Mouse (Mus musculus) adrenal gland, adult 8-10 months (tissue): ENCODE measurements at regions not wholly inside any gene's neighbourhood (a gene's known extent, or its start where the extent isn't known, plus 50 kb on each side); places are given as distances from the start of the nearest gene placed in this dataset.

ENCODE experiments used
- DNase-seq: peaks from one replicate; pipeline ENCODE4 v3.0.0; 2022

- peak; percentile 66 for DNase-seq
Measured at GRCm38 (mm10) chr7:115300241-115300640, 556.7 kb downstream of the Insc start.

DNA sequence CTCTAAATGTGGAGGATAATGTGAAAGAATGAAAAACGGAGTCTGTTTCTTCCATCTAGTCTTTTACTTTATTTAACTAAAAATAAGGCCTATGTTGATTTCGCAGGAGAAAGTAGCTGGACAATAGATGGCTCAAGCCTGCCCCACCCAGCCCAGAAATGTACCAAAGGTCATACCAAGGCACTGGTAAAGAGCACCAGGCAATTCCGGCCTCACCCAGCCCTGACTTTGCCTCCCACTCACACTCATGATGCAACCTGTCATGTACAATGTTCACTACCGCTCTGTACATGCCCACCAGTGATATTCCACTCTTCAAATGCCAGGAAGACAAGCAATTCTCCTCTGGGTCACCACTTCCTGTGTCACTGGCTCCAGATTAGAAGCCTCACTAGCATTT is 564.9 kb downstream of the Insc start:
- no peak for DNase-seq

- peak; percentile 67 for DNase-seq
Measured at GRCm38 (mm10) chr7:115310400-115311225, 567.1 kb downstream of the Insc start.

DNA sequence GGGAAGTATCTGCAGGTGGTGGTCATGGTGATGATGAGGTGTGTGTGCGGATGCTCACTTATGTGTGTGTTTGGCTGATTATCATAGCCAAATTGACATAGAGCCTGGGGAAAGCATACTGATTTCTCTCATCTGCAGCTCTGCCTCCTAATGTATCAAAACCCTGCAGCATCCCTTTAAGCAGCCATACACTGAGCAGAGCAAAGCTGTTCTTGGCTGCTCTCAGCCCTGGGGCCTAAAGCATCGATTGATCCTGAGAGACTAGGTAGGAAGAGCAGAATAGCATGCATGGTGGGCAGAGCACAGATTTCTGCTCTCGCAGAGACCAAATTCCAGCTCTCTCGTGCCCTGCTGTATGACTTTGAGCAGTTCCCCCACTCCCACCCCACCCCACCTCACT is 576.0 kb downstream of the Insc start:
- no peak for DNase-seq

DNA sequence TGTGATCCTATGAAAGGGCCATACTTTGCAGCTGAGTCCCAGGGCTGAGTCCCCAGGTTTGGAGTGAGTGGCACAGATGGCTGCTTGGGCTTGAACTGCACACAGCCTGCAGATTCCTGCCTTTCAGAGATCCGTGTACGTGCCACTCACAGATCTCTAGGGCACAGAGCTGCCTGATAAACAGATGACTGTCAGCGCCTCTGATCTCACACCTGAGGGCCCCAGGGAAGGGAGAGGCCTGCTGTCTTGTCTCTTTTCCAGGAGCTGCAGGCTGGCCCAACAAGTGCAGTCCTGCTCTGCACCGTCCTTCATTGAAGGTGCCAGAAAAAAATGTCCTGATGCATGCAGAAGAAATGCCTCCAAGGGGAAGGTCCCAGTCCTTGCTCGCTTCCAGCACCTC is 579.5 kb downstream of the Insc start:
- no peak for DNase-seq

GRCm38 (mm10) chr7:115328300-115328699 is 584.8 kb downstream of the Insc start:
- no peak for DNase-seq

GRCm38 (mm10) chr7:115331698-115332097 is 588.2 kb downstream of the Insc start:
- no peak for DNase-seq

- DNase-seq = peak; percentile 46
Measured at GRCm38 (mm10) chr7:115333046-115333577, 589.6 kb downstream of the Insc start.

DNA sequence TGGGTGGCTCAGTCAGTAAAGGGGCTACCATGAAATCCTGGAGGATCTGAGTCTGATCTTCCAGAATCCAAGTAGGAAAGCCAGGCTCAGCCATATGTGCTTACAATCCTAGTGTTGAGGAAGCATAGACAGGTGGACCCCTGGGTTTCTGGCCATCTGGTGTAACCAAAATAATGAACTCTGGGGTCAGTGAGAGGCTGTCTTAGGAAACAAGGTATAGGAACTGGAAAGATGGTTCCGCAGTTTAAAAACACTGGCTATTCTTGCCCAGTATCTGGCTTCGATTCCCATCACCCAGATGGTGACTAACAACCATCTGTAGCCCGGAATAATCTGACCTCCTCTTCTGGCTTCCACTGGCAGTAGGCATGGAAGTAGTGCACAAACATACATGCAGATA is 591.6 kb downstream of the Insc start:
- no peak for DNase-seq

- no peak for DNase-seq
Measured at GRCm38 (mm10) chr7:115340155-115340554, 596.7 kb downstream of the Insc start.

DNA sequence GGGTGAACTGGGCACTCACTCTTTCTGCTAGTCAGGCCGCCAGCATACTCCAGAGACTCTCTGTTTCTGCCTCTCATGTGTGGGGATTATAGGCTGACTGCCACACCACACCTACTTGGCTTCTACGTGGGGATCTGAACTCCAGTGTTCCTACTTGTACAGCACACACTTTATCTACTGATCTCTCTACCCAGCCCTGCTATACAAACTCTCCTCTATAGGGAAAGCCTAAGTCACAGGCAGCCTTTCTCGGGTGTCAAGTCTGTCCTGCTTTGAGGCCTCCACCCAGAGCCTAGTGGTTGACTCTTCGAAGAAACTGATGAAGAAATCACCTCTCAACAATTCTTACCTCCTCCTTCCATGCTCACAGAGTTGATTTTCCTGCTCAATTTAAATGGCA is 597.5 kb downstream of the Insc start:
- no peak for DNase-seq

- no peak for DNase-seq
Measured at GRCm38 (mm10) chr7:115345749-115346148, 602.3 kb downstream of the Insc start.

DNA sequence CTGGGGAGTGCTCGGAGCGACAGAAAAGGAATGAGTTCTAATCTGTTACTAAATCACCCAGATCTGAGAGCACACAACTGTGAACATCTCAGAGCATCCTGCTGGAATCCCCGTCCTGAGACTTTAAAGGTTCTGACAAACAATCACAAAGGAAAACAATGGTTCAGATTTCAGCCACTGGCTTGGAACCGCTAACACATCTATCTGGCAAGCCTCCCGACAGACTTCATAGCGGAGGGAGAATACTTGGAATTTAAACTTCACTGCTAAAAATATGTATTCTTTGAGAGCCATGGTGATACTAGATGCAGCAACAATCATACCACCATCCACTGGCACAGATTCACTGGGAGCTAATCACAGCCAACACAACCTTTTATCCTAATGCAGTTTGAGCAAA is 615.2 kb downstream of the Insc start:
- DNase-seq = no peak

DNA sequence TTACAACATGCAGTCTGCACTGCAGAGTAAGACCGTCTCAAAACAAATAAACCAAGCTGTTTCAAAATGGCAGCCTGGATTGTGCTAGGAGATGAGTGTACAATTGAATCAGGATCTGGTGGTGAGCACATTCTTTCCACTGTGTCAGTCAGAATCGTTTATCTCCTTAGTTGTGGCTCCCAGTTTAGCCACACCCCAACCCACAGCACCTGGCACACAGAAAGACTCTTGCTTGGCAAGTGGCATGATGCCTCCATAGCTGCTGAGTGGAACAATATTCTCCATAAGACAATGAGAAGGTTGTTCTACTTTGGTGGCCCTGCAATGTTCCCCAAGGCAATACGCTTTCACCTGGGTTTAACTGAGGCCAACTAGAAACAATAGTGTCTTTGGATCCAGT is 616.6 kb downstream of the Insc start:
- DNase-seq = no peak

DNA sequence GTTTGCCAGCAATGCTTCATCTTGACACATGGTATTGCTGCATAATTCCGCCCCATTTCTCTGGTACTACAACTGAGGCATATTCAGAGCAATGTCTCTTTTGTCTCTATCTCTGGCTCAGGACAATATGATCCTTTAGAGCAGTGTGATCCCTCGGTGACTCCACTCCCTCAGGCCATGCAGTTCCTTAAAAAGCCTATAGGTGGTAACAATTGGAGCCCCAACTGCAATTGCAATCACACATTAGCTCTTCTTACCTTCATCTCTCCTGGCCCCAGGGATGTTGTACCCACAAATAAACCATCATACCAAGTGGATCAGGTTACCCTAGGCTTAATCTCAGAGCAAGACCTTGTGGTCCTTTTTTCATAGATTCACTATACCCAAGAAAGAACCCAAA is 618.6 kb downstream of the Insc start:
- no peak for DNase-seq

GRCm38 (mm10) chr7:115366910-115367309 is 623.4 kb downstream of the Insc start:
- DNase-seq = peak; percentile 26

- no peak for DNase-seq
Measured at GRCm38 (mm10) chr7:115371143-115371542, 627.6 kb downstream of the Insc start.

DNA sequence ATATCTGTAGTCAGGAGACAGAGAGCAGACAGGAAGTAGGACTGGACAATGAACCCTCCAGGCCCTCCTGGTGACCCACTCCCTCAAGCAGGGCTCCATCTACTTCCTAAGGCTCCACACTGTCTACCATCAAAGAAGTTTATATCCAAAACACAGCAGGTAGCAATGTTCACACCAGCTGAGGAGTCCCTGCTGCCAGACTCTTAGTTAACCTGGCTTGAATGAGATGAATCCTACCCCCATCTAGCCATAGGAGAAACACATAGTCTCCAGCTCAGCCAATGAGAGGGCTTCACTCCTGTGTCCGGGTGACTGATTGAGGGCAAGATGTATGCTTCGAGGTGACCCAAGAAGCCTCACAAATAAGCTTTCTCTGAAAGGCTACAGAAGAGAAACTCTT is 629.4 kb downstream of the Insc start:
- no peak for DNase-seq

DNA sequence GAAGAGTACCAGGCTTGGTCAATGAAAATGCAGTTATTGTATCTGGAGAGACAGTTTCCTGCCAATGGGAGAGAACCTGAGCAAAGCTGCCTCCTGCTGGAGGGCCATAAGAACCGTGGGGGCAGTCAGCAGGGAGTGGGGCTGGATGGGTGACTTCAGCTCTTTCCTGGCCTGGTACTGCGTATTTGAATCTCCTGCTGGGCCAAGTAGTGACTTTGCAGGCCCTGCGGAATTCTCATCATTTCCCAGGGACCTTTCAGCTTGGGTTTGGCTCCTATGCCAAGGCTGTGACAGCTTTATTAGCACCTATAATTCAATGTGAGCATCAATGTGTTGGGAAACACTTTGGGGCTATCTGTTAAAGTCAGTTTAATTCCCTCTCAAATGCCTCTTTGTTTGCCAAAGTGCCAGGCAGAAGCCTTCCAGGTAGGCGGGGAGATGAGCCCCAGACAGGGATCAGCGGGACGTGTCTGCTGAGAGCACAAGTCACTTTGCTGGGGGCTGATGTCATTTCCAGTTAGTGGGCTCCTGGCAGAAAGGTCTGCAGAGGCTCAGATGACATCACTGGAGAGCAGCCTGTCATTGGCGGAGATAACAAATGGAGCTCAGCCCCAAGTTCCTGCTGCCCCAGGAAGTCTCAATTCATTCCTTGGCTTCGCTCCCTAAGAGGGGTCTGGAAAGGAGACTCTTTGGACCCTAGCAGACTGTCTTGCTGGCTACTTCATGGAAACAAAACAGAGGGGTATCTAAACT is 630.5 kb downstream of the Insc start:
- no peak for DNase-seq

DNA sequence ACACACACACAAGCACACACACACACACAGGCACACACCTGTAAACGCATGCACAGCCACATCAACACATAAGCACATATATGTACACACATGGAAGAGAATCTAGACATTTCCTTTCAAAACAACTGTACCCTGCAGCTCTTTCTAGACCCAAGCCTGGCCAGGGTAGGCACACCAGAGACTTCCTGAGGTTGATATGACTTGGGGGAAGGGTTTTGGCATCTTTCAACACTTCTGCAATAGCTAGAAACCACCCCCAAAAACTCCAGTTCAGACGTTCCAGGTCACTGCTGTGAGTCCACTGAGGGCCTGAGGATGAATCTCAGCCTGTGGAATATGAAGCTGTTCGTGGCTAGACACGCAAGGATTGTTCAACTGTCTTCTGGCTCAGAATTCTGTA is 632.6 kb downstream of the Insc start:
- no peak for DNase-seq

DNA sequence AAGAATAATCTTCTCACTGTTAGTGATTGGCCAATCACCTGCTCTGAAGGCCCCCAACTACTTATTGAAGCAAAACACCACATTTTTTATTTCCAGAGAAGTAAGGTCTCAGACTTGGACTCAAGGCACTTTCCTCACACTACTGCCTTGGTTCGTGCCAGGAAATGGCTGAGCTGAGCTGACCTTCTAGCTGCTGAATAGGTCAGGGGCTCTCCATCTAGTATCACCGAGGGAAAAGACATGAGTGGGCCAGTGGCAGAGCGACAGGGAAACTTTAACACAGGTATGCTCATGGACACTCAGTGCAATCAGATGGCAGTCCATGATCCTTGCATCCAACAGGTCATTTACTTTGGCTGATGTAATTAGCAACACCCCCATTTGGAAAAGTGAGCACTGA is 635.3 kb downstream of the Insc start:
- DNase-seq = no peak

DNA sequence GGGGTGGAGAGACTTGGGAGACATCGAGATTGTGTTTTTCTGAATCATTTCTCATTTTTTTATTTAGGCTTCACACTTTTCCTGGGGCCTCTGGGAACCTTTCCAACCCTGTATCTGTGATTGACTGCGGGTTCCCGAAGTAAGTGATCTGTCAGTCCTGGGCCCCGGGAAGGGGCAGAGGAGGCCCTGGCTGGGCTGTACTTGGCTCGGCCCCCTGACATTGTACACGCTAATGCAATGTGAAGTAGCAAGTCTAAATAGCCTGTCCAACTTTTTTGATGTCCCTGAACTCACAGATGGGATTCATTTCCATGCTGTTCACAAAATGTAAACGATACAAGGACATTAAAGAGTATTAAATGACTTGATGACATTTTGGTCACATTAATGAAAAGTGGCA is 636.1 kb downstream of the Insc start:
- DNase-seq = no peak

- DNase-seq = no peak
Measured at GRCm38 (mm10) chr7:115380989-115381610, 637.6 kb downstream of the Insc start.
